Mouse (Mus musculus): ENCODE results near the gene Itprip. TPM values are rescaled to one million over a fixed set of nuclear protein-coding genes. Genes with fewer than 3 reads are reported as not detected.
A peak's percentile ranks its signal among the peaks of the same experiment; 100 is the strongest.

Gene Itprip
- polyA plus RNA-seq, 1 experiment, result 14.9 TPM

DNA sequence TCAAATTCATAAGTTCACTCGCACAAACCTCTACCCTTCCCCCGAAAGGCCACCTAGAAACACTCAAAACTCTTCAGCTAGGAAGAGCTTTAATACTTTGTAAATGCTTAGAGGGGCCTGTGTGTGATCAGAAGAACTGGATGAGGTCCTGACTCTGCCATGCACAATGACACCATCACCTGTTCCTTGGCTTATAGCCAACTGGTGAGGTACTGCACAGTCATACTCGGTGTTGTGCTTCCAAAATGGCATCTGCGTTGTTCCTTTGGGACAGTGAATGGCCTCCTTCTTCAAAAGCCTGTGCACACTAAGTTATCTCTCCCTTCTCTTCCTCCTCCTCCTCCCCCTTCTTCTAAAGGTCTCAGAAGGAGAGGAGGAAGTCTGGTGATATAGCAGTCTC lies 8.3 kb downstream of the Itprip start:
- TF ChIP-seq POLR2A (IDR thresholded peaks at IDR 0.05; ENCODE audit: borderline replicate concordance, control insufficient read depth, low read depth, low read length) (no peak), CTCF (IDR thresholded peaks at IDR 0.05; ENCODE audit: control insufficient read depth, insufficient read depth, low read length) (no peak)
- peak overlapping the region; percentile 91 for H3K27ac ChIP-seq (ENCODE audit: control insufficient read depth, insufficient read depth, low read depth, low read length, poor library complexity)
- H3K4me3 ChIP-seq (replicated peaks; ENCODE audit: control insufficient read depth, low read depth, low read length), result no peak overlapping the region
- WGBS, result 60% methylated on average over 4 of the region's 4 CpGs
- H3K4me1 ChIP-seq (ENCODE audit: control insufficient read depth, insufficient read depth, low read length), result peaks cover 17% of the 10 kb centered on the region

DNA sequence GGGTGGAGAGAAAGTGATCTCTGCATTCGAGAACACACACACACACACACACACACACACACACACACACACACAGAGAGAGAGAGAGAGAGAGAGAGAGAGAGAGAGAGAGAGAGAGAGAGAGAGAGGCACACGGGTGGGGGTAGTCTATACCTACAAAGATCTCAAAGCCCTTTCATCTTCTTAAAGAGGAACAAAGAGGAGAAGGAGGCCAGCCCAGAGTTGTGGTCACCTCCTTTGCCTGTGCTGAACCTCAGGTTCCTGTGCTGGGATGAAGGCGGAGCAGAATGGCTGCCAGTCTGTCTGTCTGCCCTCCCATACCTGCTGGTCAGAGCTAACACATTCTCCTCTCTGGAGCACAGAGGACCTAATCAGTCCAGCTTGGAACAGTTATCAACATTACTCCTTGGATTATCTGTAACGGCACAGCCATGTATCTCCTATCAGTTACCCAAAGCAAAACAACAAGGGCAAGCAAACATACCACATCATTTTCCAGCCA lies 8.9 kb downstream of the Itprip start:
- Histone ChIP-seq H3K27ac (ENCODE audit: control insufficient read depth, insufficient read depth, low read depth, low read length, poor library complexity) (peak overlapping the region; percentile 91), H3K4me1 (ENCODE audit: control insufficient read depth, insufficient read depth, low read length) (peaks cover 20% of the 10 kb centered on the region), H3K4me3 (replicated peaks; ENCODE audit: control insufficient read depth, low read depth, low read length) (peak overlapping the region; percentile 54)
- WGBS, result 5% methylated on average over 4 of the region's 4 CpGs
- no peak for TF ChIP-seq POLR2A (IDR thresholded peaks at IDR 0.05; ENCODE audit: borderline replicate concordance, control insufficient read depth, low read depth, low read length)
- TF ChIP-seq CTCF (IDR thresholded peaks at IDR 0.05; ENCODE audit: control insufficient read depth, insufficient read depth, low read length), result no peak

DNA sequence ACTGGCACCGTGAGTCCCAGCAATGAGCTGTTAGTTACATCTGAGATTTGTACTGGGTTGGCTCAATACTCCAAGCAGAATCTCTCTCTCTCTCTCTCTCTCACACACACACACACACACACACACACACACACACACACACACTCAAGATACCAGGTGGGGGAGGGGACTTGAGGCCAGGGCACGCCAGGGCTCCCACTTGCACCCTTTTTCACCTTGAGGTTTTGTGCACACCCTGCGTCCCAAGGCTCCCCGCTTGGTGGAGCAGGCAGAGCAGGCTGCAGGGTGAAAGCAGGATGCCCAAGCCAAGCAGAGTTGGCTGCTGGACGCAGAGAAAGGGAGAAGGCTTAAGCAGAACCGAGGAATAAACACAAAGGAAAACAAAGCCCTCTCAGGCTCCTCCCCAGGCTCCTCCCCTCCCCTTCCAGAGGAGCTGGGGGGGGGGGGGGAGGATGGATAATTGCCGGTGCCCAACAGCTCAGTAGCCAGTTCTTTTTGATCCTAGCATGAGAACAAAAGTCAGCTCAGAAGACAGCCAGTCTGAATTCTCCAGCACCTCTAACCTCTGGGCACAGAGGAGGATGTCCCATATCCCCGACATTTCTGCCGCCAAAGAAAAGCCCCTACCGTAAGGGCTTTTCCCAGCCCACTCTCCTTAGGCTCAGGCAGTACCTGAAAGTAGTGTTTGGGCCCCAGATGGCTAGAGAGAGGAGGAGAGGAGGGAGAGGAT lies 9.5 kb downstream of the Itprip start:
- Histone ChIP-seq H3K4me3 (replicated peaks; ENCODE audit: control insufficient read depth, low read depth, low read length) (peak overlapping the region; percentile 67), H3K27ac (ENCODE audit: control insufficient read depth, insufficient read depth, low read depth, low read length, poor library complexity) (peak overlapping the region; percentile 91), H3K4me1 (ENCODE audit: control insufficient read depth, insufficient read depth, low read length) (peaks cover 21% of the 10 kb centered on the region)
- TF ChIP-seq POLR2A (IDR thresholded peaks at IDR 0.05; ENCODE audit: borderline replicate concordance, control insufficient read depth, low read depth, low read length) (no peak), CTCF (IDR thresholded peaks at IDR 0.05; ENCODE audit: control insufficient read depth, insufficient read depth, low read length) (no peak)
- 12% methylated on average over 10 of the region's 10 CpGs for WGBS

DNA sequence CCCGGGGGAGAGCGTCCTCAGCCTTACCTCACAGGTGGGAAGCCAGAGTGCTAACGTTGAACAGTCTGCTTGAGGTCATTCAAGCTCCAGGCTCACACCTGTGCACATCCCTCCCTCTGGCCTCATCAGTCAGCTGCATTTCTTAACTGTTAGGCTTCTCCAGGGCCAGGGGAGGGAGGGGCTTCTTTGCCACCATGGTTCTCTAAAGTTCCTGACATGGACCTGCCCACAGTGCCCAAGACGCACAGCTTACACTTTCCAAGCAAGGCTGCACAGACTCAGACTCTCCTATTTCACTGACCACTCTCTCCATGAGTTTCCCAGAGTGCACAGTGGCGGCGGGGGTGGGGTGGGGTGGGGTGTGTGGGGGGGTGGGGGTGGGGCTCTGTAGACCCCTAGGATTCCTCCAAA lies 10.1 kb downstream of the Itprip start:
- Histone ChIP-seq H3K4me3 (replicated peaks; ENCODE audit: control insufficient read depth, low read depth, low read length) (peak overlapping the region; percentile 41), H3K4me1 (ENCODE audit: control insufficient read depth, insufficient read depth, low read length) (peaks cover 23% of the 10 kb centered on the region), H3K27ac (ENCODE audit: control insufficient read depth, insufficient read depth, low read depth, low read length, poor library complexity) (peak overlapping the region; percentile 59)
- WGBS, result 51% methylated on average over 6 of the region's 6 CpGs
- TF ChIP-seq POLR2A (IDR thresholded peaks at IDR 0.05; ENCODE audit: borderline replicate concordance, control insufficient read depth, low read depth, low read length) (no peak), CTCF (IDR thresholded peaks at IDR 0.05; ENCODE audit: control insufficient read depth, insufficient read depth, low read length) (no peak)

DNA sequence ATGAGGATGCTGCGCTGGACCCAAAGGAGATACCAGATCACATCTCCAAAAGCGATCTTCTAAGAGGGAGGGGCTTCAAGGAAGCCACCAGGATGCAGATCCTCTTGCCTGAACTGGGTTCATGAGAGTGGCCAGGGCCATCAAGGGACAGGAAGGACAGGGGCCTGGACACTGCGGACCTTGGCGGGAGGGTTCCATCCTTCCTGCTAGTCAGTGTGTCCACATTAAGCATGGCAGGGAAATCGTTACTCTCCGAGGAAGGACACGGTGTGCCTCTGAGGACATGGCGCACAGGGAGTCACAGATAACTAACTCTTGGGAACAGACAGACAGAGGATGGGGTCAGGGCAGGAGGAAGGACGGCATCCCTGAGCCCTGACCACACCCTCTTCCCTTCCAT lies 11.5 kb downstream of the Itprip start:
- WGBS, result 83% methylated on average over 9 of the region's 9 CpGs
- Histone ChIP-seq H3K4me3 (replicated peaks; ENCODE audit: control insufficient read depth, low read depth, low read length) (no peak overlapping the region), H3K27ac (ENCODE audit: control insufficient read depth, insufficient read depth, low read depth, low read length, poor library complexity) (no peak overlapping the region), H3K4me1 (ENCODE audit: control insufficient read depth, insufficient read depth, low read length) (peaks cover 23% of the 10 kb centered on the region)
- TF ChIP-seq CTCF (IDR thresholded peaks at IDR 0.05; ENCODE audit: control insufficient read depth, insufficient read depth, low read length) (no peak), POLR2A (IDR thresholded peaks at IDR 0.05; ENCODE audit: borderline replicate concordance, control insufficient read depth, low read depth, low read length) (no peak)

DNA sequence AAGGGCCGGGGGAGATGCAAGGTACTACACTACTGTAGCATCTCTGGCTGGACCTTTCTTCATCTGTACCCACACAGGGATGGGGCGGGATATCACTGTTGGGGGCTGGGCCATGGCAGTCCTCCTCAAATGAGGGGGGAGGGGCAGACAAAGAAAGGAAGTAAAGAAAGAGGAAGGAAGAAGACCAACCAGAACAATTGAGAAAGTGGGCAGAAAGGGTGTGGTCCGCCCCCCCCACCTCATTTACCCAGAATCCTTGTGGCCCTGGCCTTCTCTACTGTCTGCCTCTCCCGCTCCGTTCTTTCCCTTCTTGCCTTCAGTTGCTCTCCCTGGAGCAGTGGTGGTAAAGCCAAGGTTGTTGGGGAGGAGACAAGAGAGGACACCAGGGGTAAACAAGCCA lies 13.5 kb downstream of the Itprip start:
- H3K4me1 ChIP-seq (ENCODE audit: control insufficient read depth, insufficient read depth, low read length), result peaks cover 19% of the 10 kb centered on the region

DNA sequence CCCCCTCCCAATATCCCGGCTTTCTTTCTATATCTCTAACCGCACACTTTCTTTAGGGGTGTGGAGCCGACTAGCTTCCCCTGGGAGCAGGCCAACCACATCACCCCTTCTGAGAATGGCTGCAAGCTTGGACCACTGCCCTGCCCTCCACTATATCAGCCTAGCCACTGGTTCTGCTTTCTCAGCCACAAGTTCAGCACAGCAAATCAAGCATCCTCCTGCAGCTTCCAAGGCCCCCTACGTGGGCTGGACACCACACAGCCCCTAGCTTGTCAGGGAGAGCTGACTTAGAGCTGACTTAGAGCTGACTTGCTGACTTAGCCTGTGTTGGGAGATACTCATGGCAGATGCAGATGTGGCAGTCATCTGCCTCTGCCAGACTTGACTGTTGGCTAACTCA lies 14.0 kb downstream of the Itprip start:
- H3K4me1 ChIP-seq (ENCODE audit: control insufficient read depth, insufficient read depth, low read length), result peaks cover 17% of the 10 kb centered on the region
- 11% methylated on average over 4 of the region's 4 CpGs for WGBS
- peak overlapping the region; percentile 14 for H3K4me3 ChIP-seq (replicated peaks; ENCODE audit: control insufficient read depth, low read depth, low read length)
- peak overlapping the region; percentile 83 for H3K27ac ChIP-seq (ENCODE audit: control insufficient read depth, insufficient read depth, low read depth, low read length, poor library complexity)
- no peak for TF ChIP-seq CTCF (IDR thresholded peaks at IDR 0.05; ENCODE audit: control insufficient read depth, insufficient read depth, low read length)
- TF ChIP-seq POLR2A (IDR thresholded peaks at IDR 0.05; ENCODE audit: borderline replicate concordance, control insufficient read depth, low read depth, low read length), result no peak

More for the DNA sequence above, 13.5 kb downstream of the Itprip start:
- WGBS, result 17% methylated on average over 5 of the region's 5 CpGs
- peak overlapping the region; percentile 24 for H3K4me3 ChIP-seq (replicated peaks; ENCODE audit: control insufficient read depth, low read depth, low read length)
- TF ChIP-seq POLR2A (IDR thresholded peaks at IDR 0.05; ENCODE audit: borderline replicate concordance, control insufficient read depth, low read depth, low read length) (no peak), CTCF (IDR thresholded peaks at IDR 0.05; ENCODE audit: control insufficient read depth, insufficient read depth, low read length) (no peak)
- peak overlapping the region; percentile 83 for H3K27ac ChIP-seq (ENCODE audit: control insufficient read depth, insufficient read depth, low read depth, low read length, poor library complexity)

DNA sequence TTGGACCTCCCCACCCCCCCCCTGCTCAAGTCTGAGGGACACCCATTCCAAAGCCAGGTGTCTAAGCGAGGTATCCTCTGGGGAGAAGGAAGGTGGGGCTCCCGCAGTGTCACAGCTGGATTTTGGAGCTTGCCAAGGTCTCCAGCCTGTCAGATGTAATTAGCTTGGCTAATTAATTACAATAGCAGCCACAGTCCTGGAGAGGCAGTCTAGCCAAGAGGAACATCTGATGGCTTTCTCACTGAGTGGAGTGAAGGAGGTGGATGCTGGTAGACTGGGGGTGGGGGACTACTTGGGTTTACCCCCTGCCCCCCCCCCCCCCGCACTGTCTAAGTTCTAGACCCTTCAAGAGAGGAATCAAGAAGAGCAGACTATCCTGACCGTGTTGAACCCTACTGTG lies 15.4 kb downstream of the Itprip start:
- H3K27ac ChIP-seq (ENCODE audit: control insufficient read depth, insufficient read depth, low read depth, low read length, poor library complexity), result no peak overlapping the region
- peaks cover 15% of the 10 kb centered on the region for H3K4me1 ChIP-seq (ENCODE audit: control insufficient read depth, insufficient read depth, low read length)
- WGBS, result 73% methylated on average over 4 of the region's 4 CpGs
- TF ChIP-seq POLR2A (IDR thresholded peaks at IDR 0.05; ENCODE audit: borderline replicate concordance, control insufficient read depth, low read depth, low read length) (no peak), CTCF (IDR thresholded peaks at IDR 0.05; ENCODE audit: control insufficient read depth, insufficient read depth, low read length) (no peak)
- no peak overlapping the region for H3K4me3 ChIP-seq (replicated peaks; ENCODE audit: control insufficient read depth, low read depth, low read length)
